In the genomic region with DNA sequence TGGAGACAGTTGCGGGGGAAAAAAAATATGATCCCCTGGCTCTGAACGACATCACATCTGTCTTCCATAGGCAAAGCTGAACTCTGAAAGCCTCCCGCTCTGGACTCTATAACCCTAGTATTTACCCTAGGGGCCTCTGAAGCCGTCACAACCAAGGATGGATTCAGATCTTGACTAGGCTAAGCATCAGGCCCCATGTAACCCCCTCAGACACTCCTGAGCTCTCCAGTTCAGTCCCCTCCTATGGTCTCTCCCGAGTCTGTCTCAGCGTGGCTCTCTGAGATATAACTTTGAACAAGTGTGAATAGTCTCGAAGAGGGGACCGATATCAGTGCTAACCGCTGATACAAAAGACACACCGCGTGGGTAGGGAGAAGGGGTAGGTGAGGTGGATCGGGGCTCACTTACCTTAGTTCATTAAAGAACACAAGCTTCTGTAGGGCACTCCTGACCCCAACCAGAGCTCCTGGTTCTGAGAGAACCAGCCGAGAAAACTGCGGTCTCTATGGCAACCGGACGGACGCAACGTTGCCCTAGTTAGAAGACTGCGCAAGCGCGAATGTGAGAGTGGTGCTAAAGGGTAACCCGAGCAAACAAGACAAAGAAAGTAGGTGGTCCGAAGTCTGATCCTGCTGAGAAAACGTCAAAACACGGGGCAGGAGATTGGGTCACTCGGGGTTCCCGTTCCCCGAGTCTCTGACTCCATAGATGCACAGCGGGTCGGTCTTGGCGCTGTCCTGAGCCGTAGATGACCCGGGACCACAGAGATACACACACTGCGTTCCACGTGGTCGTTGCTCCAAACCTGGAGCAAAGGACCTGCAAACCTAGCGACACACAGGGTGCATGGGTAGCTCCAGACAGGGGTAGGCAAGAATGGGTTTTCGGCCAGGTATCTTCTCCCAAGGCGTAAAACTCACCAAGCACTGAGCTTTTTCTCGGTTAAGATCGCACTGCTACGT, we compare ENCODE assay signal across 8 mouse cellular contexts. TPM values are rescaled to one million over a fixed set of nuclear protein-coding genes. Genes with fewer than 3 reads are reported as not detected.
A peak's percentile ranks its signal among the peaks of the same experiment; 100 is the strongest.
DNase-seq lines count a peak whose midpoint lies in the region; ATAC-seq and TF ChIP-seq lines count a peak whose summit lies in the region.

No protein-coding gene starts in this region.

- peak; percentile 82; the same call in 1 of the 2 replicates for ATAC-seq in embryonic facial prominence, embryonic 12.5 days (ENCODE audit: insufficient number of reproducible peaks, insufficient read depth, low FRiP score, low TSS enrichment)
- 0 out of 2 replicates have a peak, but pooled peaks have one; percentile 22 for ATAC-seq in heart, embryonic 15.5 days (replicated peaks; ENCODE audit: insufficient number of reproducible peaks, insufficient read depth, low FRiP score, low read depth)
- peak; percentile 80 for ATAC-seq in kidney, postnatal 0 days (replicated peaks; ENCODE audit: low FRiP score, low read depth)
- peak; percentile 61; the same call in 1 of the 2 replicates for ATAC-seq in limb, embryonic 15.5 days (ENCODE audit: insufficient number of reproducible peaks, low FRiP score, low TSS enrichment, low read depth)
- ATAC-seq in midbrain, embryonic 14.5 days (ENCODE audit: low FRiP score, low TSS enrichment), result peak; percentile 81
- peak; percentile 60; the same call in 1 of the 2 replicates for ATAC-seq in stomach, embryonic 15.5 days (ENCODE audit: insufficient read depth, low FRiP score, low read depth)

- TF ChIP-seq CTCF in spleen, adult 2 months (IDR thresholded peaks at IDR 0.05; ENCODE audit: extremely low read depth, insufficient read depth, insufficient read length, insufficient replicate concordance), result no peak
- no peak for TF ChIP-seq CTCF in kidney, postnatal 0 days (IDR thresholded peaks at IDR 0.05; ENCODE audit: low read depth)

- peak overlapping the region; percentile 51; the same call in 1 of the 2 replicates for H3K9ac ChIP-seq in embryonic facial prominence, embryonic 12.5 days
- peak overlapping the region; percentile 45 for H3K9ac ChIP-seq in heart, embryonic 15.5 days
- H3K9ac ChIP-seq in kidney, postnatal 0 days (ENCODE audit: low read depth, low read length), result peak overlapping the region; percentile 31; the same call in 1 of the 2 replicates
- H3K9ac ChIP-seq in limb, embryonic 15.5 days, result peak overlapping the region; percentile 18; the same call in 1 of the 2 replicates
- peak overlapping the region; percentile 59 for H3K9ac ChIP-seq in midbrain, embryonic 14.5 days (replicated peaks; ENCODE audit: low read length)
- peak overlapping the region; percentile 23; the same call in 1 of the 2 replicates for H3K9ac ChIP-seq in stomach, embryonic 15.5 days

- H3K36me3 ChIP-seq in spleen, adult 2 months (ENCODE audit: control insufficient read depth, insufficient read depth, low read length), result no peaks in the 10 kb centered on the region
- H3K36me3 ChIP-seq in embryonic facial prominence, embryonic 12.5 days, result no peaks in the 10 kb centered on the region
- no peaks in the 10 kb centered on the region for H3K36me3 ChIP-seq in heart, embryonic 15.5 days
- H3K36me3 ChIP-seq in kidney, postnatal 0 days (ENCODE audit: insufficient read depth, low read length), result no peaks in the 10 kb centered on the region
- no peaks in the 10 kb centered on the region for H3K36me3 ChIP-seq in limb, embryonic 15.5 days
- H3K36me3 ChIP-seq in midbrain, embryonic 14.5 days (ENCODE audit: control insufficient read depth, insufficient read depth, low read length), result no peaks in the 10 kb centered on the region
- H3K36me3 ChIP-seq in stomach, embryonic 15.5 days, result no peaks in the 10 kb centered on the region

- no peaks in the 10 kb centered on the region for H3K9me3 ChIP-seq in embryonic facial prominence, embryonic 12.5 days
- no peaks in the 10 kb centered on the region for H3K9me3 ChIP-seq in heart, embryonic 15.5 days (replicated peaks)
- H3K9me3 ChIP-seq in kidney, postnatal 0 days (replicated peaks; ENCODE audit: low read length), result no peaks in the 10 kb centered on the region
- no peaks in the 10 kb centered on the region for H3K9me3 ChIP-seq in limb, embryonic 15.5 days
- H3K9me3 ChIP-seq in midbrain, embryonic 14.5 days (ENCODE audit: control insufficient read depth, low read length), result no peaks in the 10 kb centered on the region
- H3K9me3 ChIP-seq in stomach, embryonic 15.5 days, result no peaks in the 10 kb centered on the region

- H3K27ac ChIP-seq in spleen, adult 2 months (ENCODE audit: insufficient read depth, low read length), result no peak overlapping the region
- no peak overlapping the region for H3K27ac ChIP-seq in embryonic facial prominence, embryonic 12.5 days
- H3K27ac ChIP-seq in heart, embryonic 15.5 days, result no peak overlapping the region
- H3K27ac ChIP-seq in kidney, postnatal 0 days, result no peak overlapping the region
- H3K27ac ChIP-seq in limb, embryonic 15.5 days, result no peak overlapping the region
- H3K27ac ChIP-seq in midbrain, embryonic 14.5 days (replicated peaks; ENCODE audit: low read depth, low read length), result peak overlapping the region; percentile 63
- no peak overlapping the region for H3K27ac ChIP-seq in stomach, embryonic 15.5 days

- peak in 1 of 2 experiments; percentile 9 for DNase-seq in spleen, adult 2 months (ENCODE audit: low read depth in 1 of 2, low spot score in 2 of 2)
- no peak for DNase-seq in spleen, adult 12 weeks (ENCODE audit: low spot score)
- peak; percentile 91 for DNase-seq in kidney, postnatal 0 days (ENCODE audit: low spot score)
- DNase-seq in midbrain, embryonic 14.5 days, result peak; percentile 97

- H3K4me3 ChIP-seq in spleen, adult 2 months (ENCODE audit: extremely low read depth, insufficient read depth, insufficient read length), result peak overlapping the region; percentile 32; the same call in 1 of the 2 replicates
- H3K4me3 ChIP-seq in embryonic facial prominence, embryonic 12.5 days, result peak overlapping the region; percentile 40
- peak overlapping the region; percentile 52 for H3K4me3 ChIP-seq in heart, embryonic 15.5 days
- H3K4me3 ChIP-seq in kidney, postnatal 0 days (replicated peaks; ENCODE audit: low read depth, low read length), result peak overlapping the region; percentile 41
- H3K4me3 ChIP-seq in limb, embryonic 15.5 days, result peak overlapping the region; percentile 43
- peak overlapping the region; percentile 46 for H3K4me3 ChIP-seq in midbrain, embryonic 14.5 days (replicated peaks; ENCODE audit: low read depth, low read length)
- peak overlapping the region; percentile 46 for H3K4me3 ChIP-seq in stomach, embryonic 15.5 days (replicated peaks)

- WGBS in spleen, adult 2 months, result 19% methylated on average over 42 of the region's 42 CpGs
- WGBS in embryonic facial prominence, embryonic 12.5 days, result 8% methylated on average over 42 of the region's 42 CpGs
- WGBS in heart, embryonic 15.5 days, result 10% methylated on average over 42 of the region's 42 CpGs
- 8% methylated on average over 42 of the region's 42 CpGs for WGBS in kidney, postnatal 0 days
- WGBS in limb, embryonic 15.5 days, result 7% methylated on average over 42 of the region's 42 CpGs
- WGBS in midbrain, embryonic 14.5 days, result 9% methylated on average over 42 of the region's 42 CpGs
- 8% methylated on average over 42 of the region's 42 CpGs for WGBS in stomach, embryonic 15.5 days

- H3K4me2 ChIP-seq in embryonic facial prominence, embryonic 12.5 days (replicated peaks), result peak overlapping the region; percentile 71
- peak overlapping the region; percentile 92 for H3K4me2 ChIP-seq in heart, embryonic 15.5 days
- H3K4me2 ChIP-seq in kidney, postnatal 0 days (ENCODE audit: low read length), result peak overlapping the region; percentile 78
- H3K4me2 ChIP-seq in limb, embryonic 15.5 days, result peak overlapping the region; percentile 81
- H3K4me2 ChIP-seq in midbrain, embryonic 14.5 days (ENCODE audit: low read length), result peak overlapping the region; percentile 77
- H3K4me2 ChIP-seq in stomach, embryonic 15.5 days, result peak overlapping the region; percentile 90

- H3K4me1 ChIP-seq in spleen, adult 2 months (ENCODE audit: control insufficient read depth, insufficient read depth, insufficient read length), result no peaks in the 10 kb centered on the region
- peaks cover 9% of the 10 kb centered on the region; the same call in 1 of the 2 replicates for H3K4me1 ChIP-seq in embryonic facial prominence, embryonic 12.5 days
- H3K4me1 ChIP-seq in heart, embryonic 15.5 days (replicated peaks), result peaks cover 15% of the 10 kb centered on the region; the same call in 1 of the 2 replicates
- 0 out of 2 replicates have a peak, but pooled peaks cover 7% of the 10 kb centered on the region for H3K4me1 ChIP-seq in kidney, postnatal 0 days (replicated peaks; ENCODE audit: insufficient read depth, low read length)
- H3K4me1 ChIP-seq in limb, embryonic 15.5 days, result peaks cover 5% of the 10 kb centered on the region
- H3K4me1 ChIP-seq in midbrain, embryonic 14.5 days (ENCODE audit: control insufficient read depth, insufficient read depth, low read length), result peaks cover 5% of the 10 kb centered on the region; the same call in 1 of the 2 replicates
- H3K4me1 ChIP-seq in stomach, embryonic 15.5 days, result peaks cover 4% of the 10 kb centered on the region; the same call in 1 of the 2 replicates

- H3K27me3 ChIP-seq in spleen, adult 2 months (ENCODE audit: control insufficient read depth, insufficient read depth, low read length), result peaks cover 5% of the 10 kb centered on the region; the same call in 1 of the 2 replicates
- H3K27me3 ChIP-seq in embryonic facial prominence, embryonic 12.5 days, result no peaks in the 10 kb centered on the region
- no peaks in the 10 kb centered on the region; the same call in 1 of the 2 replicates for H3K27me3 ChIP-seq in heart, embryonic 15.5 days
- no peaks in the 10 kb centered on the region for H3K27me3 ChIP-seq in kidney, postnatal 0 days (ENCODE audit: insufficient read depth, low read length)
- H3K27me3 ChIP-seq in limb, embryonic 15.5 days, result no peaks in the 10 kb centered on the region
- H3K27me3 ChIP-seq in midbrain, embryonic 14.5 days (ENCODE audit: control insufficient read depth, insufficient read depth, low read length), result no peaks in the 10 kb centered on the region
- H3K27me3 ChIP-seq in stomach, embryonic 15.5 days (replicated peaks), result no peaks in the 10 kb centered on the region

- no peak for TF ChIP-seq POLR2A in spleen, adult 2 months (IDR thresholded peaks at IDR 0.05; ENCODE audit: low read depth, low read length)

RNA-seq across cellular contexts. Expression of a gene that starts 0.6 kb away (rescaled TPM):
- polyA plus RNA-seq in spleen, adult 2 months (2012; rRNA removed), result not detected in 2 replicates
- polyA plus RNA-seq in embryonic facial prominence, embryonic 12.5 days (2016; fragmentation: Nextera tagmentation; extraction: Ambion mirVana), result 5.1 and 6.4 TPM in 2 replicates
- 0.72 and 1.1 TPM in 2 replicates for polyA plus RNA-seq in heart, embryonic 15.5 days (2015; fragmentation: Nextera tagmentation; extraction: Ambion mirVana)
- 4.6 and 5.1 TPM in 2 replicates for polyA plus RNA-seq in kidney, postnatal 0 days (2015; fragmentation: Nextera tagmentation; extraction: Ambion mirVana)
- polyA plus RNA-seq in limb, embryonic 15.5 days (2015; fragmentation: Nextera tagmentation; extraction: Ambion mirVana), result 1.5 and 1.6 TPM in 2 replicates
- 6.9 and 9.0 TPM in 2 replicates for polyA plus RNA-seq in midbrain, embryonic 14.5 days (2014; fragmentation: Nextera tagmentation; extraction: Ambion mirVana)
- polyA plus RNA-seq in stomach, embryonic 15.5 days (2015; fragmentation: Nextera tagmentation; extraction: Ambion mirVana), result 0.67 and 0.68 TPM in 2 replicates

RNA-seq across cellular contexts. Expression of a gene that starts 47.4 kb away (rescaled TPM):
- polyA plus RNA-seq in spleen, adult 2 months (2012; rRNA removed), result 0.08 and 0.27 TPM in 2 replicates
- not detected in 2 replicates for polyA plus RNA-seq in embryonic facial prominence, embryonic 12.5 days (2016; fragmentation: Nextera tagmentation; extraction: Ambion mirVana)
- not detected in 2 replicates for polyA plus RNA-seq in heart, embryonic 15.5 days (2015; fragmentation: Nextera tagmentation; extraction: Ambion mirVana)
- not detected in 2 replicates for polyA plus RNA-seq in kidney, postnatal 0 days (2015; fragmentation: Nextera tagmentation; extraction: Ambion mirVana)
- not detected in 2 replicates for polyA plus RNA-seq in limb, embryonic 15.5 days (2015; fragmentation: Nextera tagmentation; extraction: Ambion mirVana)
- polyA plus RNA-seq in midbrain, embryonic 14.5 days (2014; fragmentation: Nextera tagmentation; extraction: Ambion mirVana), result not detected in 2 replicates
- not detected in 2 replicates for polyA plus RNA-seq in stomach, embryonic 15.5 days (2015; fragmentation: Nextera tagmentation; extraction: Ambion mirVana)

RNA-seq across cellular contexts. Expression of a gene that starts 49.8 kb away (rescaled TPM):
- polyA plus RNA-seq in spleen, adult 2 months (2012; rRNA removed), result 0.98 and 1.6 TPM in 2 replicates
- 22.6 and 23.4 TPM in 2 replicates for polyA plus RNA-seq in embryonic facial prominence, embryonic 12.5 days (2016; fragmentation: Nextera tagmentation; extraction: Ambion mirVana)
- 114 and 133 TPM in 2 replicates for polyA plus RNA-seq in heart, embryonic 15.5 days (2015; fragmentation: Nextera tagmentation; extraction: Ambion mirVana)
- polyA plus RNA-seq in kidney, postnatal 0 days (2015; fragmentation: Nextera tagmentation; extraction: Ambion mirVana), result 112 and 129 TPM in 2 replicates
- polyA plus RNA-seq in limb, embryonic 15.5 days (2015; fragmentation: Nextera tagmentation; extraction: Ambion mirVana), result 85.0 and 97.2 TPM in 2 replicates
- 2.9 and 4.5 TPM in 2 replicates for polyA plus RNA-seq in midbrain, embryonic 14.5 days (2014; fragmentation: Nextera tagmentation; extraction: Ambion mirVana)
- polyA plus RNA-seq in stomach, embryonic 15.5 days (2015; fragmentation: Nextera tagmentation; extraction: Ambion mirVana), result 50.8 and 56.0 TPM in 2 replicates

Comparison
In these comparisons a context has a peak if more than half of its experiments do, and no peak if none do; other contexts are left out.
1. ATAC-seq: peak in every context shown above with its lines; median percentile 82 in embryonic facial prominence, embryonic 12.5 days; 81 in midbrain, embryonic 14.5 days; 80 in kidney, postnatal 0 days; 61 in limb, embryonic 15.5 days; 60 in stomach, embryonic 15.5 days; 22 in heart, embryonic 15.5 days.